Mouse (Mus musculus) cerebellum, adult 18-20 months (tissue): ENCODE data around the gene Bard1.

Source experiments
- DNase-seq, 2 experiments: peaks; one replicate each; pipeline ENCODE4 v3.0.0; 2021

Bard1 gene

DNA sequence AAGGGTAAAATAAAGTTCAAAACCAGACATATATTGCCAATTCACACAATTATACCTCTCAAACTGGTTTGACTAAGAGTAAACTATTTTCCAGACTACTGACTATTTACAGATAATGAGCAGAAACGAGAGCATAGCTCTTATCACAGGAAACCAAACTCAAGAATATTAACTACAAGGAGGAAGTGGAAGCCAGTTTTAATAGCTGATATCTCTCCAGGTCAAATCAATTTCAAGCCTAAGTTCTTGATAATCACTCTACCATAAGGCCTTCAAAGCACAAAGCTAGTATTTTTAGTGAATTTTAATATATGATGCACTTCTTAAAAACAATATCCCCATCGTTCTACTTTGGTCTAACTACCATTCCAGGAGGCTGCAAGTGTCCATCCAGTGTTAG lies 57.8 kb downstream of the Bard1 start:
- no peak for DNase-seq

- DNase-seq = no peak
Measured at GRCm38 (mm10) chr1:71043951-71044350, 59.0 kb downstream of the Bard1 start.

GRCm38 (mm10) chr1:71036999-71037398 lies 65.9 kb downstream of the Bard1 start:
- DNase-seq = no peak

DNA sequence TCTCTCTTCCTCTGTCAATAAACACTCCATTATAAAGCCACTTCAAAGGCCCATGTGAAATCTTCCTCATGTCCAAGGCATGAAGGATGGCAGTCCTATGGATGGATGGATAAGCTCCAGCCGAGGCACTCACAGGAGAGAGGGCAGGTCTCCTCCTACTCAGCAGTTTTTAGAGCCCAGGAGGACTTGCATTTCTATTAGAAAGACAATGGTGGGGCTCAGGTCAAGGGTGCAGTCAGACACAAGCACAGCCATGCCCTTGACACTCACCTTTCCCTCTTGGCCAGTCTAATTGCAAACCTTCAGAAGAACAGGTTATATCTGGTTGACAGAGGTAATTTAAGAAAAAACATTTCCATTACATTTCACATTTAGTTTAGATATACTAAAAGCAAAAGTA lies 67.4 kb downstream of the Bard1 start:
- no peak for DNase-seq

DNA sequence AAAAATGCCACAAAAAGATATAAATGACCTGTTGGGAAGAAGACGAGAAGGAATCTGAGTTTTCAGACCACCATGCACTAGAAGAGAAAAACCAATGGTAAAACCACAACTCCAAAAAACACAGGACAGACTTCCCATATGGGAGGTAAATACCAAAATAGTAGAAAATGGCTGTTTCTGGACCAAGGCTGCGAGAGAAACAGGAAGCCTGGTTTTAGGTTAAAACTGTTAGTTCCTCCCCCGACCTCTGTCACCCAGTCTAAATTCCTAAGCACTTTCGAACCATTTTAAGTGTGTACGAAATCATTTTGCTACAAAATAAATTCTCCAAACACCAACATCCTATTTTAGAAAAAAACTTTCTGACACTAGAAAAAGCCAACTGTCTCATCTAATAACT lies 80.2 kb downstream of the Bard1 start:
- DNase-seq = no peak

DNA sequence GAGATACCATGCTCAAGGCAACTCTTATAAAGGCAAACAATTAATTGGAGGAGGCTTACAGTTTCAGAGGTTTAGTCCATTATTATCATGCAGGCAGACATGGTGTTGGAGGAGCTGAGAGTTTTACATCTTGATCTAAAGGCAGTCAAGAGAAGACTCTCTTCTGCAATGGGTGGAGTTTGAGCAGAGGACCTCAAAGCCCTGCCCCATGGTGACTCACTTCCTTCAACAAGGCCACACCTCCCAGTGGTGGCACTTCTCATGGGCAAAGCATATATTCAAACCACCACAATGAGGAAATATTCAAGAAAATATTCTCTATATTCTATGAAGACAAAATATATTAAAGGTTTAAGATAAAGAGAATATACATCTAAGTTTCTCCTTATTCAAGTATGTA lies 88.6 kb downstream of the Bard1 start:
- DNase-seq = no peak

DNA sequence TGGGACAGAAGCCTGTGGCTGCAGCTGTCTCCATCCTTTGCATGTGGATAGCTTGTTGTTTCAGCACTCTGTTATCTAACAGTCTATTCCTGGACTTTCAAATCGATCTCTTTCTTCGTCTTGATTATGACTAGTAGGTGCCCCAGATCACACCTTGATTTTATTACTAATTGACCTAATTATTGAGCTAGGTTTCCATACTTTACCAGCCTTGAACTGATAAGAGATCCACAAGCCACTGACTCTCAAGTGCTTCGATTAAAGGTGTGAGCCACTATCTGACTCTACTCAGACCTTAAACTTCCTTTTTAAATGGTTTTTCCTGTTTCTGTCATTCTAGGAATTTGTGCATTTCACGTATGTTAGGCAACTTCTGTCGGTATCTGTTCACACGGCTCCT lies 96.9 kb downstream of the Bard1 start:
- DNase-seq = no peak

DNA sequence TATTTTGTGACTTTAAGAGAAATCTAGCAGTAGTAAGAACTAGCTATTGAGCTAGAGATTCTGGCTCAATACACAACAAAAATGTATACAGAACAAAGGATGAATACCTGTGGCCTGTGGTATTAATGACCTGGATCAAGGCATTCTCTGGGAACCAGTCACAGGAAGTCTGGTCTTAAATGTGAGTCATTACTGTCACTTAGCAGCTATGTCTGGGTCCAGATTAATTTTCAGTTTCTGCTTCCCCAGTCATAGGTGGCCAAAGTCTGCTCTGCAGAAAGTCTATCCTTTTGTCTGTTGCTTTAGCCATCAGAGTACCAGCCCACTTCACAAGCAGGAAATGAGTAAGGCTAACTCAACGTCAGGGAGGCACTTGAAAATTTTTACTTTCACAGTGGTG lies 98.8 kb downstream of the Bard1 start:
- DNase-seq = no peak

- no peak for DNase-seq
Measured at GRCm38 (mm10) chr1:71003741-71004140, 99.2 kb downstream of the Bard1 start.

DNA sequence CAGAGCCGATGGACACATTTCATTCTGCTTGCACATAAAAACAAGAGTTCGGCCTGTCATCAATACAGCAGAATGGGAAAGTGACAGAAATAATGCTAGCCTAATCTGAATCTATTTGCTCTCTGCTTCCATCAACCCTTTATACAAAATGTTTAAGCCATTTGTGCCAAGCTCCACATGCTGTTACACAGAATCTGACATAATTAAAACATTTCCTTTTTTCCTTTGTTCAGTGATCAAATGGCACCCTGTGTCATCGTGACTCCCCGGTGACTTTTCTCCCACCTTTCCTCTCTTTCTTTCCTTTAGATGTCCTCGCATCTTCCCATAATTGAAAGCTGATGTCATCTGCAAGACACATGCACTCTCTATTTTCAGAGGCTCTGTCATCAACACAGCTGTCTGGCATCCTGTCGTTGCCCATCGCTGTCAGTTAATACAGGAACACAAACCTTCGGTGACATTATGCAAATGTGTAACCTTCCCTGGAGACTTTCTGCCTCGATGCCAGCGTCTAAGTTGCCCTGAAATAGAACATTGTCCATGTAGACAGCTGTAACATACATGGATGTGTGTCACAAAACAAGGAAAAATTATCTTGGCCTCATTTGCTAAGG lies 105.5 kb downstream of the Bard1 start:
- DNase-seq = no peak

DNA sequence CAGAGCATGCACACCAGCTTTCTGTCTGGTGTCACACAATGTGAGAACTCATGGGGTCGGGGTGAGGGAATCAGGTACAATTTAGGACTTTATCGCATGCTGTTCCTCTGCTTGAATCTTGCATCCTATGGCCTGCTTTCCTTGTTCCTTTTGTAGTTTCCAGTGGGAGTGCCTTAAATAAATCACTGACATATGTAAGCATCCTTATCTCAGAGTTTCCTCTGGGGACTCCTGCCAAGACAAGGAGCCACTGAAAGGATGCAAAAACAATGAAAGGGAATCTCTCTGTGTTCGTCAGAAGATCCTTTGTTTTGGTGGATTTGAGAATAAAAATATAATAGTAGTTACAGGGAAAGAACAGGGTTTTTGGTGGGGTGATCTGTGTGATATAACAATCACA lies 106.2 kb downstream of the Bard1 start:
- no peak for DNase-seq
